Mouse (Mus musculus) limb, embryonic 13.5 days (tissue): ENCODE results near the gene Aoc3. TPM values are rescaled to one million over a fixed set of nuclear protein-coding genes. Genes with fewer than 3 reads are reported as not detected.

Experiments
- microRNA-seq: library from miRNA; unstranded; fragments of <30 nt; microRNA quantifications from one replicate; pipeline ENCODE4, GENCODE M21; 2016
- polyA plus RNA-seq: library from polyadenylated mRNA; unstranded; fragments of >200 nt; fragmentation: Nextera tagmentation; extraction: Ambion mirVana; gene quantifications from 2 replicates; pipeline ENCODE4 v1.2.1, GENCODE M21; 2015

The Aoc3 gene
- polyA plus RNA-seq, 1 experiment from 2014 or later = 0.20 TPM

Small RNA genes within 50 kb of the gene (microRNA-seq; reads per million reads assigned to microRNA genes)
- not detected for gene Gm25593

Other genes with a start within 250 kb of the Aoc3 start
- 38.1 and 41.6 TPM in 2 replicates for gene Coasy, start 248.0 kb upstream of the Aoc3 start, polyA plus RNA-seq
- gene Mlx, start 243.3 kb upstream of the Aoc3 start, polyA plus RNA-seq = 44.1 and 50.5 TPM in 2 replicates
- gene Psmc3ip, start 235.2 kb upstream of the Aoc3 start, polyA plus RNA-seq = 43.0 and 44.5 TPM in 2 replicates
- gene Retreg3, start 210.7 kb upstream of the Aoc3 start, polyA plus RNA-seq = 18.7 and 20.3 TPM in 2 replicates
- 70.5 and 71.1 TPM in 2 replicates for gene Tubg1, start 210.7 kb upstream of the Aoc3 start, polyA plus RNA-seq
- gene Tubg2, start 174.7 kb upstream of the Aoc3 start, polyA plus RNA-seq = 7.3 and 7.4 TPM in 2 replicates
- gene Cntnap1, start 160.1 kb upstream of the Aoc3 start, polyA plus RNA-seq = 0.27 and 0.46 TPM in 2 replicates
- gene Plekhh3, start 159.3 kb upstream of the Aoc3 start, polyA plus RNA-seq = 6.6 and 7.3 TPM in 2 replicates
- gene Ccr10, start 155.2 kb upstream of the Aoc3 start, polyA plus RNA-seq = 0.10 TPM in 1 of 2 replicates, not detected in the other
- 14.6 and 17.5 TPM in 2 replicates for gene Ezh1, start 104.1 kb upstream of the Aoc3 start, polyA plus RNA-seq
- gene Ramp2, start 84.6 kb upstream of the Aoc3 start, polyA plus RNA-seq = 72.9 and 74.7 TPM in 2 replicates
- 104 and 109 TPM in 2 replicates for gene Vps25, start 76.9 kb upstream of the Aoc3 start, polyA plus RNA-seq
- gene Wnk4, start 70.0 kb upstream of the Aoc3 start, polyA plus RNA-seq = 8.5 and 10.2 TPM in 2 replicates
- gene Cntd1, start 51.6 kb upstream of the Aoc3 start, polyA plus RNA-seq = 1.7 and 1.9 TPM in 2 replicates
- gene Coa3, start 51.5 kb upstream of the Aoc3 start, polyA plus RNA-seq = 172 and 175 TPM in 2 replicates
- 124 and 127 TPM in 2 replicates for gene Becn1, start 28.3 kb upstream of the Aoc3 start, polyA plus RNA-seq
- gene Psme3, start 14.4 kb upstream of the Aoc3 start, polyA plus RNA-seq = 136 and 144 TPM in 2 replicates
- gene Aoc2, start 5.5 kb upstream of the Aoc3 start, polyA plus RNA-seq = 1.4 TPM in 2 replicates
- not detected in 2 replicates for gene G6pc, start 37.0 kb downstream of the Aoc3 start, polyA plus RNA-seq
- 79.5 and 84.5 TPM in 2 replicates for gene Aarsd1, start 87.0 kb downstream of the Aoc3 start, polyA plus RNA-seq
- 11.5 and 12.6 TPM in 2 replicates for gene Gm27029, start 94.2 kb downstream of the Aoc3 start, polyA plus RNA-seq
- 19.3 and 21.3 TPM in 2 replicates for gene Rundc1, start 94.5 kb downstream of the Aoc3 start, polyA plus RNA-seq
- gene Ptges3l, start 94.7 kb downstream of the Aoc3 start, polyA plus RNA-seq = 15.3 and 15.7 TPM in 2 replicates
- gene Rpl27, start 111.7 kb downstream of the Aoc3 start, polyA plus RNA-seq = 328 and 347 TPM in 2 replicates
- gene Ifi35, start 117.8 kb downstream of the Aoc3 start, polyA plus RNA-seq = 8.3 and 9.5 TPM in 2 replicates
- gene Rnd2, start 134.4 kb downstream of the Aoc3 start, polyA plus RNA-seq = 10.0 and 12.0 TPM in 2 replicates
- gene Vat1, start 135.6 kb downstream of the Aoc3 start, polyA plus RNA-seq = 35.7 and 39.7 TPM in 2 replicates
- 12.1 and 13.6 TPM in 2 replicates for gene Brca1, start 221.3 kb downstream of the Aoc3 start, polyA plus RNA-seq
- gene Nbr1, start 221.5 kb downstream of the Aoc3 start, polyA plus RNA-seq = 70.9 and 78.1 TPM in 2 replicates